Mouse (Mus musculus): ENCODE measurements at regions not wholly inside any gene's neighbourhood (a gene's known extent, or its start where the extent isn't known, plus 50 kb on each side); places are given as distances from the start of the nearest gene placed in this dataset.

DNA sequence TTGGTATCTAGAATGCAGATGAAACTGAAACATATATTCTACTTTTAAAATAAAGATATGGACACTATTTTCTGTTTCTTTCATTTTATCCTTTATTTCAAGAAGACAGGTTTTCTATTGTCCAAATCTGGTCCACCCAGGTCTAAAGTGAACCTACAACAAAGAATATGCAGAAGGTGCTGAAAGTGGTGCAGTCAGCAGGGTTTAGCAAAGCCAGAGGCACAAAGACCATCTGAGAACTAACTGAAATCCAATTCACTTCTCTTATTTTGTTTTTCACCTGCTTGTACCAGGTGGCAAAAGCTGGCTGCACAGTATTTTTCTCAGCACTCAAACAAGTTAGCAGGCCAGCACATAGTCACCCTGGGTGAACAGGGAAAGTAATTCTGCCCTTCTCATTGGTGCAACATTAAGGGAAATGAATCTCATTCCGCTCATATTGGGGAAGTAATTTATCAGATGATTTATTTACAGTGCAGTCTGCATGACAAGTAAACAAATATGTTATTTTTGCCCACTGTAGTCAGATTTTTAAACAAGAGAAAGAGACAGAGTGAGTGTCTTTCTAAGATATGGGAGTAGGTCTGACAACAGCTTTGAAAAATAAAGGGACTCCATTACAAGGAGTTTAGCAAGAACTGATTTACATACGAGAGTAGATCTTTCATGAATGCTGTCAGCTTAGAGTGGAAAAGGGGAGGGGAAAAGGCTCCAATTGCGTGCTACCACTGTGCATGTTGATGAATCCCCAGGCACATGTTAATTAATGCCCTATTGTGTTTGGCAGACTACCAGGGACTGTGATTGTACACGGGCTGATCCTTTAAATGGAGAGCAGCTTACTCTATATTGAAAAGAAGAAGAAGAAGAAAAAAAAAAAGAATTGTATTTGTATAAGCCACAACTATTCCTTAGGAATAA lies 405.9 kb upstream of the Ccnh start:
- no peak overlapping the region for H3K27ac ChIP-seq (replicated peaks; ENCODE audit: insufficient read depth, low read depth, low read length)
- no peaks in the 10 kb centered on the region for H3K36me3 ChIP-seq (ENCODE audit: control insufficient read depth, insufficient read depth, low read length)
- TF ChIP-seq POLR2A (IDR thresholded peaks at IDR 0.05; ENCODE audit: extremely low read depth, insufficient read depth, low read length) (no peak), CTCF (IDR thresholded peaks at IDR 0.05; ENCODE audit: low read depth, low read length) (no peak)
- 37% methylated on average over 4 of the region's 4 CpGs for WGBS
- no peak for DNase-seq (ENCODE audit: extremely low read depth, low read depth, low spot score)
- no peaks in the 10 kb centered on the region for H3K4me1 ChIP-seq (ENCODE audit: control insufficient read depth, insufficient read depth, low read length)
- no peaks in the 10 kb centered on the region for H3K79me2 ChIP-seq (ENCODE audit: control insufficient read depth, insufficient read depth, low read length)
- no peak overlapping the region for H3K4me3 ChIP-seq (ENCODE audit: insufficient read depth, low read depth, low read length)
- no peaks in the 10 kb centered on the region for H3K27me3 ChIP-seq (ENCODE audit: control insufficient read depth, insufficient read depth, low read length)
- no peak overlapping the region for H3K9ac ChIP-seq (ENCODE audit: low read depth, low read length)

- no peak for DNase-seq (ENCODE audit: extremely low read depth, low read depth, low spot score)
- H3K27me3 ChIP-seq (ENCODE audit: control insufficient read depth, insufficient read depth, low read length), result no peaks in the 10 kb centered on the region
- H3K27ac ChIP-seq (replicated peaks; ENCODE audit: insufficient read depth, low read depth, low read length), result no peak overlapping the region
- no peaks in the 10 kb centered on the region for H3K4me1 ChIP-seq (ENCODE audit: control insufficient read depth, insufficient read depth, low read length)
- no peak overlapping the region for H3K9ac ChIP-seq (ENCODE audit: low read depth, low read length)
- H3K36me3 ChIP-seq (ENCODE audit: control insufficient read depth, insufficient read depth, low read length), result no peaks in the 10 kb centered on the region
- TF ChIP-seq POLR2A (IDR thresholded peaks at IDR 0.05; ENCODE audit: extremely low read depth, insufficient read depth, low read length) (no peak), CTCF (IDR thresholded peaks at IDR 0.05; ENCODE audit: low read depth, low read length) (no peak)
- 68% methylated on average over 3 of the region's 3 CpGs for WGBS
- H3K4me3 ChIP-seq (ENCODE audit: insufficient read depth, low read depth, low read length), result no peak overlapping the region
- H3K79me2 ChIP-seq (ENCODE audit: control insufficient read depth, insufficient read depth, low read length), result no peaks in the 10 kb centered on the region
Observed at GRCm38 (mm10) chr13:84804241-84804980, 384.8 kb upstream of the Ccnh start.

DNA sequence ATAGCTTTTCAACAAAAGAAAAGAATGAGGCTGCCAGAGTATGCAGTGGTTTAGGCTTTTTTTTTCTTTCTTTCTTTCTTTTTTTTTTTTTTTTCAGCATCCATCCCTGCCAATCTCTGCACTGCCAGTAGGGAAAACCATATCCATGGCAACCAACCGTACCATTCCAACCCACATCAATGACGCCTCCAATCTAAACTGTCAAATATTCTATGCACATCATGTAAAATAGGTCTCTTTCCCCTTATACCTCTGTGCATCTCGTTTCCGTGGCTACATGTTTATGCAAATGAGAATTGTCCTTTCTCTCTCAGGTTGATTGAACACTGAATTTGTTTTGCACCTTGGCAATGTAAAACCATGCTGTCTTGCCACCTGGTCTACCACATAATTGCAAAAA lies 384.0 kb upstream of the Ccnh start:
- 76% methylated on average over 4 of the region's 4 CpGs for WGBS
- DNase-seq (ENCODE audit: extremely low read depth, low read depth, low spot score), result no peak
- Histone ChIP-seq H3K79me2 (ENCODE audit: control insufficient read depth, insufficient read depth, low read length) (no peaks in the 10 kb centered on the region), H3K27me3 (ENCODE audit: control insufficient read depth, insufficient read depth, low read length) (no peaks in the 10 kb centered on the region), H3K36me3 (ENCODE audit: control insufficient read depth, insufficient read depth, low read length) (no peaks in the 10 kb centered on the region), H3K27ac (replicated peaks; ENCODE audit: insufficient read depth, low read depth, low read length) (no peak overlapping the region), H3K4me1 (ENCODE audit: control insufficient read depth, insufficient read depth, low read length) (no peaks in the 10 kb centered on the region), H3K4me3 (ENCODE audit: insufficient read depth, low read depth, low read length) (no peak overlapping the region), H3K9ac (ENCODE audit: low read depth, low read length) (no peak overlapping the region)
- TF ChIP-seq POLR2A (IDR thresholded peaks at IDR 0.05; ENCODE audit: extremely low read depth, insufficient read depth, low read length) (no peak), CTCF (IDR thresholded peaks at IDR 0.05; ENCODE audit: low read depth, low read length) (no peak)

DNA sequence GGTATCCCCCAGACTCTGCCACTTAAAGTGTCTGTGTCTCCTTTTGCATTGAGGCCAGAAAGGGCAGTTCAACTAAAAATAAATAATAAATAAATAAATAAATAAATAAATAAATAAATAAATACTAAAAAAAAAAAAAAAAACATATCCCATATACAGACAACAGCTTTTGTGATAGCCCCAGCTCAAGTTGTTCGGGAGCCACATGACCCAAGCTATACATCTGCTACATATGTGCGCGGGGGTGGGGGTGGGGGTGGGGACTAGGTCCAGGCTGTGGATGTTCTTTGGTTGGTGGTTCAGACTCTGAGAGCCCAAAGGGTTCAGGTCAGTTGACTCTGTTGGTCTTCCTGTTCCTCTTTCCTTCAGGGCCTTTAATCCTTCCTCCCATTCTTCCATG lies 379.6 kb upstream of the Ccnh start:
- Histone ChIP-seq H3K4me1 (ENCODE audit: control insufficient read depth, insufficient read depth, low read length) (no peaks in the 10 kb centered on the region), H3K36me3 (ENCODE audit: control insufficient read depth, insufficient read depth, low read length) (no peaks in the 10 kb centered on the region), H3K4me3 (ENCODE audit: insufficient read depth, low read depth, low read length) (no peak overlapping the region), H3K79me2 (ENCODE audit: control insufficient read depth, insufficient read depth, low read length) (no peaks in the 10 kb centered on the region), H3K27ac (replicated peaks; ENCODE audit: insufficient read depth, low read depth, low read length) (no peak overlapping the region), H3K27me3 (ENCODE audit: control insufficient read depth, insufficient read depth, low read length) (no peaks in the 10 kb centered on the region), H3K9ac (ENCODE audit: low read depth, low read length) (no peak overlapping the region)
- no peak for DNase-seq (ENCODE audit: extremely low read depth, low read depth, low spot score)
- WGBS, result 94% methylated on average over 3 of the region's 3 CpGs
- TF ChIP-seq POLR2A (IDR thresholded peaks at IDR 0.05; ENCODE audit: extremely low read depth, insufficient read depth, low read length), result no peak
- TF ChIP-seq CTCF (IDR thresholded peaks at IDR 0.05; ENCODE audit: low read depth, low read length), result no peak

Data from liver, adult 2 months (tissue).